Mouse (Mus musculus): ENCODE results near the gene Hes7.

Hes7 gene

DNA sequence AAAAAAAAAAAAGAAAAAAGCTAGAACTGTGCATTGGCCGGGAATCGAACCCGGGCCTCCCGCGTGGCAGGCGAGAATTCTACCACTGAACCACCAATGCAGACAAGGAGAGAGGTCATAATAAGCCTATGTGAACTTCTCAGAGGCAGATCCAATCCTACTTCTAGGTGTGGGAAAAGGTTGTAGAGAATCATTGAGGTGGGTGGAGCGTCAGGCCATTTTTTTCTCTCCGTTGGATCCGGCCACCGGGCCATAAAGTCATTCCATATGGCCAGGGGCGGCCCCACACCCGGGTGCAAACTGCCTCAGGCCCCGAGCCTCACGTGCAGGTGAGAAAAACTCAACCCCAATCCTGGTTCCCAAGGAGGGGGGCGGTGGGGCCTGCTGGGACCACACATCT is 1.4 kb upstream of the Hes7 start:
- DNase-seq (ENCODE audit: low read depth, low spot score), result peak; percentile 88

DNA sequence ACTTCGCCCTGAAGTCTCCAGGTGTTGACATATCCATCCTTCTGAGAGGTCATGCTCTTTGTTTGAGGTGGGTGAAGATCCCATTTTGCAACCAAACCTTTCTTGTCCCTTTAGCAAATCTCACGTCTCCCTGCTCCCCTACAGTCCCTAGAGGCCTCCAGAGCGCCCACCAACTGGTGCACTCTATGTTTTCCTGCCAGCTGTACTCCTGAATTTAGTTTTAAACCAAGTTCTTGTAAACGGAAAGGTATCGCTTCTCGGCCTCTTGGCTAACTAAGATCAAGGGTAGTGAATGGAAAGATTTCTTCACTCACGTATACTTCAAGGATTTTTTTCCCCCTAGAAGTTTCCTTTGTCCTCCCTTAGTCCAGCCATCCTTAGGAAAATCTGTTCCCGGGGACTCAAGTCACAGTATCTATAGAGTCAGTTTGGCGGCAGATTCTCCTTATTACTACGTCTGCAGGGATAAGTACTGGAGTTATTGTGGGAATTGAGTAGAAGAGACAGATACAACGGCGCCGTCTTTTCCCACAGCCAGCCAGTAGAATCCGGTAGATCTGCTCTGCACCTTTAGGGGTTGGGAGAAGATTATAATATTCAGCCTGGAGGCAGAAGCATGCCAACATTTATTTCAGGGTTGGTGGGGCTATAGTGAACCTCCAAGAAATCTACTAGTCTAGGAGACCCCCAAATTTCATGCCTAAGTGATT is 603 bp upstream of the Hes7 start:
- DNase-seq (ENCODE audit: low read depth, low spot score), result no peak

GRCm38 (mm10) chr11:69121001-69121740 is 967 bp downstream of the Hes7 start:
- no peak for DNase-seq (ENCODE audit: low read depth, low spot score)

DNA sequence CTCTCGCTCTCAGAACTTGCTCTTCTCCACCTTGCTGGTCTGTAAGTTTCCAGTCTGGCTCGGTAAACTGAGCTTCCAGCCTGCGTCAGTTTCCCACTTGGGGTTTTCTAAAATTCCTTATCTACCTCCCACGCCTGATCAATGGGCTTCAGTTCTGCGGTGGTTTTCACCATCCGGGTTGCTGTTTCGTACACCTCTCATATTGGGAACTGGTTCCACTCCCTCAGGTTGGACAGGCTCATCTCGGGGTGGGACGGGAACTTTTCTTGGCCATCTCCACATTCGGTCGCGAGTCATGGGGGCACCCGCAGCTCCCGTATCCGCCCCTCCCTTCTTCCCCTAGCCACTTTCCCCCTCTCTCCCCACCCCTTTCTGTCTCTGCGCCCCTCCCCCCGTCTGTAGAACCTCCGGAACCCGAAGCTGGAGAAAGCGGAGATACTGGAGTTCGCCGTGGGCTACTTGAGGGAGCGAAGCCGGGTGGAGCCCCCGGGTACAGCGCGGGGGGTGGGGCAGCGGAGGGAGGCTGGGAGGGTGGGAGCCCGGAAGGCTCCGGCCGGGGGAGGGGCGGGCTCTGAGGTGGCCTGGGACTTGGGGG is 1.6 kb downstream of the Hes7 start:
- DNase-seq (ENCODE audit: low read depth, low spot score), result no peak

DNA sequence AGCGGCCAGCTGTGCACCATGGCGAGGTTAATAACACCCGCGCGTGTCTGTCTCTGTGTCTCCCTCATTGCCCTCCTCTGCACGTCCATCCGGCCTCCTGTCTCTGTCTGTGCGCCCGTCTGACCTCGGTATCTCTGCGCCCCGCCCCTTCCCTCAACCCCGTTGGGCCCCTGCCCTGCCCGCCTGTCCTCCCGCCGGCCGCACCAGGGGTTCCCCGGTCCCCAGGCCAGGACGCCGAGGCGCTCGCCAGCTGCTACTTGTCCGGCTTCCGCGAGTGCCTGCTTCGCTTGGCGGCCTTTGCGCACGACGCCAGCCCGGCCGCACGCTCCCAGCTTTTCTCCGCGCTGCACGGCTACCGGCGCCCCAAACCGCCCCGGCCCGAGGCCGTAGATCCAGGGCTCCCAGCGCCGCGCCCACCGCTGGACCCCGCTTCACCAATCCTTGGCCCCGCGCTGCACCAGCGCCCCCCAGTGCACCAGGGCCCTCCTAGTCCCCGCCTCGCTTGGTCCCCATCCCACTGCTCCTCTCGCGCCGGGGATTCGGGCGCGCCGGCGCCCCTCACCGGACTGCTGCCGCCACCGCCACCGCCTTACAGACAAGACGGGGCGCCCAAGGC is 2.2 kb downstream of the Hes7 start, which contains the start of gene 9130213A22Rik:
9130213A22Rik (minus strand) TSS at position 254 of the 616 bp plus-strand sequence.
- peak; percentile 82 for DNase-seq (ENCODE audit: low read depth, low spot score)

- peak; percentile 88 for DNase-seq (ENCODE audit: low read depth, low spot score)
Observed at GRCm38 (mm10) chr11:69123056-69123692, 3.0 kb downstream of the Hes7 start.

DNA sequence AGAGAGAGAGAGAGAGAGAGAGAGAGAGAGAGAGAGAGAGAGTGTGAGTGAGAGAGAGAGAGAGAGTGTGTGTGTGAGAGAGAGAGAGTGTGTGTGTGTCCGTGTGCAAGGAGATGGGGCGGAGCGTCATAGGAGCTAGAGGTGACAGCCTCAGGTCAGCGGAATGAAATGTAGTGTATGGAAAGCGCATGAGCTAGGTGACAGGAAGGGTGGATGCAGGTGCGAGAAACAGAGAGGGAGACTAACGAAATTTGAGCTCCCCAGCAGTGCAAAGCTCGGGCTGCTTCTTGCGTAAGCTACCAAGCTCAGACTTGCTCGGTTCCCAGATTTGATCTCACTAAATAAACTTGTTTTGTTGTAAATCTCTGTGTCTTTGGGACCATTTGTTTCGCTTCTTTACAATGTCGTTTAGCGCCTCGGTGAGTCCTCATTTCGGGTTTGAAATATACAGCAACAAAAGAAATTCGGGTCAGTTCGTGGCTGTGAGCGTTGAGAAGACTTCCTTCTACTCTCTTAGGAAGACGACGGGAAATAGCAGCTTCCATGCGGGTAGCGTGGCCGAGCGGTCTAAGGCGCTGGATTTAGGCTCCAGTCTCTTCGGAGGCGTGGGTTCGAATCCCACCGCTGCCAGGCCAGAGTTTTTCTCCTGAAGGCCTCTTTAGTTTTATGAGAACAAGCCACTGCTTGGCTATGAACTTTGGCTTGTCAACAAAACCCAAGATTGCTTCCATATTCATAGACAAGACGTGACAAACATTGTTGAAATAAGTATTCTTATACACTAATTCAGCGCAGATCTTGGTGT is 3.7 kb downstream of the Hes7 start:
- peak; percentile 92 for DNase-seq (ENCODE audit: low read depth, low spot score)

- DNase-seq (ENCODE audit: low read depth, low spot score), result peak; percentile 77
Observed at GRCm38 (mm10) chr11:69124498-69124847, 4.3 kb downstream of the Hes7 start.

DNA sequence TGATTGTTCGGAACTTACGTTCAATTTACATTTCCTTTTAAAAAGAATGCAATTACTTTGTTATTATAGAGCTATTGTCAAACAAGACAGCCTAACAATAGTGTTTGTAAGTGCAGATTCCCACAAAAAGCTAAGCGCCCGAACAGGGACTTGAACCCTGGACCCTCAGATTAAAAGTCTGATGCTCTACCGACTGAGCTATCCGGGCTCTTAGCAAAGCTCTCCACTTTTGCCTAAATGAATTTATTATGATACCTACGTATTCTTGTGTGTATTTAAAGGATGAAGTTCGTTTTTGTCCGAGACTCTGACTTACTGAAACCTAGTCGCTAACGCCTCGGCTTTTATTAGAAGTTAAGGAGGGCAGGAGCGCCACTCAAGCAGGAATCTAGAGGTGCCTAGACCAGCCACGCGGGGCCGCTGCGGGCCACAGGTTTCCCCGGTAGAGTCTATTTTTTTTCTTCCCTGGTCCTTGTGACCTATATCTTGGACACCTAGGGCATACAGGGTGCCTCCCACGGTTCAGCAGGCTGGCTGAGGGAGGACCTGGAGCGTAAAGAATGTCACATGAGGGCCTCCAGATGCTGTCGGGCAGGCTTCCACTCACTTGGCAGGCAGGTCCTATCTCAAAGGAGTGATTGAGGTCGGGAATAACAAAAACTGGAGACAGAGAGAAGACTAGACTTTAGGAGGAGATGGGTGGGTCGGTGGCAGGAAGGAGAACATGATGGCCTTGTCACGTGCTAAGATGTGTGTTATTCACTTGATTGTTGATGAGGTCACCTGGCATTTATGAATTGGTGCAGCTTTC is 5.0 kb downstream of the Hes7 start:
- peak; percentile 94 for DNase-seq (ENCODE audit: low read depth, low spot score)

- no peak for DNase-seq (ENCODE audit: low read depth, low spot score)
Observed at GRCm38 (mm10) chr11:69125852-69125918, 5.5 kb downstream of the Hes7 start, which contains the start of gene Aloxe3. Aloxe3 (plus strand) TSS chr11:69125896.

GRCm38 (mm10) chr11:69125919-69126705 is 5.9 kb downstream of the Hes7 start:
- DNase-seq (ENCODE audit: low read depth, low spot score), result no peak

DNA sequence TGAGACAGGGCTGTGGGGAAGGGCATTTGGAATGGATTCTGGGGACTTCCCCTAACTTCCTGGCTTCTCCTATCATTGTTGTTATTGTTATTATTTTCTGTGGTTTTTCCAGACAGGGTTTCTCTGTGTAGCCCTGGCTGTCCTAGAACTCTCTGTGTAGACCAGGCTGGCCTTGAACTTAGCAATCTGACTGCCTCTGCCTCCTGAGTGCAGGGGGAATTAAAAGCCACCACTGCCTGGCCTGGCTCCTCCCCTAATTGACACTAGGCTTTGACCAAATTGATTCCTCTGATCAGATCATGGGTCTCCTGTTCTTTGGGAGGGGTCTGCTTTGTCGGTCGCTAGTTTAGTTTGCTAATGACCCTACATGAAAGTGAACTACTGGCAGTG is 6.5 kb downstream of the Hes7 start:
- DNase-seq (ENCODE audit: low read depth, low spot score), result no peak

- DNase-seq (ENCODE audit: low read depth, low spot score), result no peak
Observed at GRCm38 (mm10) chr11:69128426-69129122, 8.4 kb downstream of the Hes7 start.

- no peak for DNase-seq (ENCODE audit: low read depth, low spot score)
Observed at GRCm38 (mm10) chr11:69133566-69133922, 13.3 kb downstream of the Hes7 start.

- no peak for DNase-seq (ENCODE audit: low read depth, low spot score)
Observed at GRCm38 (mm10) chr11:69133923-69134621, 13.9 kb downstream of the Hes7 start.

DNA sequence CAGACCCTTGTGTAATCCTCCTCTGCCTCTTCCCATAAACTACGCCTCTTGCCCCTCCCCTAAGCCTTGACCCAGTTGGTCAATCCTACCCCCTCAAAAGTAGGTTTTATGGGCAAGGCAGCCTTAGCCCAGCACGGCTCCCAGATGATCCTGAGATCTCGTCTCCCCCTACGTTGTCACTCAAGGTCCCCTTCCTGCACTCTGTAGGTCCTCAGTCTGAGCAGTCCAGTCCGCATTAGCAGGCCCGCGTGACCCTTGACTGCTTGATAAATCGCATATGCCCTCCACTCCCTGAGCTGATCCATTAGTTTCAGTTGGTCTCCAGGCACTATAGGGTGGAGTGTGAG is 14.4 kb downstream of the Hes7 start:
- no peak for DNase-seq (ENCODE audit: low read depth, low spot score)

DNA sequence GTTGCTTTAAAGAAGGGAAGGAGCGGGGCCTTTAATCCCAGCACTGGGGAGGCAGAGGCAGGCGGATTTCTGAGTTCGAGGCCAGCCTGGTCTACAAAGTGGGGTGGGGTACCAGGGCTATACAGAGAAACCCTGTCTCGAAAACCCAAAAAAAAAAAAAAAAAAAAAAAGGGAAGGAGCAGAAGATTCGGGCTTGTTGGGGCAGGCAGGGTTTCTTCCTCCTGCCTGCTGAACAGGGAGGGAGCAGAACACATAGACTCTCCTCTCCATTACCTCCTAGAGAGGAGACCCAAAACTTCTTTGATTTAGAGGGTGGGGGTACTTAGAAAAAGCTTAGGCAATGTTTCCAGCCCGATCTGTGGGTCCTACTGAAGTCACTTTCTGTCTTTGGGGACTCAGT is 15.2 kb downstream of the Hes7 start:
- DNase-seq (ENCODE audit: low read depth, low spot score), result no peak

DNA sequence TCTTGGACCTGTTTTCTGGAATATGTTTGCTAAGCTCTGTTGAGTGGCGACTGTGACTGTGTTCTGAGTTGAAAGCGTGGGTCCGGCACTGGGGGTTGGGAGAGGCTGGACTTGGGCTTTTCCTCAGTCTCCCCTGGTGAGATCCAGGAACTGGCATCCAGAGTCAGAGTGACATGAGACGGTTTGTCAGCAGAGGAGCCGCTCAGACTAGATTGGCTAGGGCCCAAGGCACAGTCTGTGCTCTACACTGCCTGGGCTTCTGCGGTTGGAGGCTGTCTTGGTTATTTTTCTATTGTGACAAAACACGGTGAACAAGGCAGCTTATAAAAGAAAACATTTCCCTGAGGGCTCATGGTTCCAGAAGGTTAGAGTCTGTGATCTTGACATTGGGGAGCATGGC is 27.3 kb downstream of the Hes7 start:
- peak; percentile 30 for DNase-seq (ENCODE audit: low read depth, low spot score)

DNA sequence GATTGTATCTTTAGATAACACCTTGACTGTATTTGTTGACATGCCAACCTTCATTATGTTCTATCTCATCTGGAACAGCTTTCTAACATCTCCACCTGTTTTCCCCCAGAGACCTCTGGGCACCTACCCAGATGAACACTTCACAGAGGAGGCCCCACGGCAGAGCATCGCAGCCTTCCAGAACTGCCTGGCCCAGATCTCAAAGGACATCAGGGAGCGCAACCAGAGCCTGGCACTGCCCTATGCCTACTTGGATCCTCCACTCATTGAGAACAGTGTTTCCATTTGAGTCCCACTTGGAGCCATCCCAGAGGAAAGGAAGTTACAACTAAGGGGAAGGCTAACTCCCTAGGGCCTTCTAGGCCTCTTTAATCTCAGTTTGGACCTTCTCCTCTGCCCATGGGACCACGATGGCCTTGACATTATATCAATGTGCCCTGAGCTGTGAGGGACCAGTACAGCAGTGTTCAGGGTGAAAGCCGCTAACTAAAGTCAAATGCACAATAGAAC is 28.3 kb downstream of the Hes7 start:
- no peak for DNase-seq (ENCODE audit: low read depth, low spot score)
